Mouse (Mus musculus) heart, postnatal 0 days (tissue): ENCODE data around the gene Maml2. TPM values are rescaled to one million over a fixed set of nuclear protein-coding genes. Genes with fewer than 3 reads are reported as not detected.

Source experiments
- ATAC-seq: fragments of 200-750 bp; cut with Nextera tagmentation; 2 replicates; pipeline ENCODE4 v1.8.0; 2017; ENCODE audit warnings: low read depth, moderate number of reproducible peaks, moderate library complexity; ENCODE audit not compliant: insufficient read depth
- DNase-seq: peaks from one replicate; pipeline ENCODE4 v3.0.0-alpha.2; 2016; ENCODE audit warnings: low spot score
- H3K27ac ChIP-seq: fragments of 300-500 bp; sonication (generic); 2 replicates; pipeline ENCODE4 v1.5.1; 2014; ENCODE audit warnings: low read depth, mild to moderate bottlenecking
- H3K27me3 ChIP-seq: fragments of 300-500 bp; sonication (generic); 2 replicates; pipeline ENCODE4 v1.6.1; 2014; ENCODE audit warnings: low read length, mixed read lengths; ENCODE audit not compliant: control insufficient read depth, insufficient read depth
- H3K36me3 ChIP-seq: fragments of 300-500 bp; sonication (generic); replicated peaks from 2 replicates; pipeline ENCODE4 v1.6.1; 2014; ENCODE audit warnings: low read length, mixed read lengths; ENCODE audit not compliant: control insufficient read depth, insufficient read depth
- H3K4me1 ChIP-seq: fragments of 300-500 bp; sonication (generic); 2 replicates; pipeline ENCODE4 v1.6.1; 2014; ENCODE audit warnings: antibody characterized with exemption; ENCODE audit not compliant: control insufficient read depth, insufficient read depth
- H3K4me2 ChIP-seq: fragments of 300-500 bp; sonication (generic); 2 replicates; pipeline ENCODE4 v1.6.1; 2014; ENCODE audit warnings: low read depth, mild to moderate bottlenecking, low read length, moderate library complexity
- H3K4me3 ChIP-seq: fragments of 300-500 bp; sonication (generic); 2 replicates; pipeline ENCODE4 v1.5.1; 2014; ENCODE audit warnings: low read depth, low read length
- H3K9ac ChIP-seq: fragments of 300-500 bp; sonication (generic); replicated peaks from 2 replicates; pipeline ENCODE4 v1.6.1; 2014; ENCODE audit warnings: low read depth, low read length, mixed read lengths
- H3K9me3 ChIP-seq: fragments of 300-500 bp; sonication (generic); replicated peaks from 2 replicates; pipeline ENCODE4 v1.6.1; 2016; ENCODE audit warnings: low read length; ENCODE audit not compliant: control insufficient read depth
- CTCF ChIP-seq: IDR thresholded peaks from 2 replicates; pipeline ENCODE4 v1.5.1; 2016; ENCODE audit warnings: antibody characterized with exemption, control low read depth, low read depth
- EP300 ChIP-seq: IDR thresholded peaks from 2 replicates; pipeline ENCODE4 v1.6.1; 2016; ENCODE audit warnings: antibody characterized with exemption, low read depth
- WGBS: fragments of 180-500 bp; shearing (Covaris S2); extraction: QIAGEN DNeasy Blood & Tissue Kit; methylation state at CpG from one replicate; pipeline ENCODE4 v1.1.7; 2014; 5-methylcytosine and 5-hydroxymethylcytosine counted together
- polyA plus RNA-seq: library from polyadenylated mRNA; unstranded; fragments of >200 nt; fragmentation: Nextera tagmentation; extraction: Ambion mirVana; gene quantifications from 2 replicates; pipeline ENCODE4 v1.2.1, GENCODE M21; 2015
- total RNA-seq: library from RNA; depleted of rRNA; stranded (reverse); fragments of >200 nt; gene quantifications from 2 replicates; pipeline ENCODE4 v1.2.3, GENCODE M21; 2014; ENCODE audit warnings: low replicate concordance

The Maml2 gene
- total and polyA plus RNA-seq, 2 experiments from 2014 or later: 6.0 to 7.0 TPM

- DNase-seq (no peak), ATAC-seq (no peak)
- Histone ChIP-seq H3K9ac (no peak overlapping the region), H3K36me3 (no peaks in the 10 kb centered on the region), H3K4me2 (no peak overlapping the region), H3K4me3 (no peak overlapping the region), H3K27me3 (no peaks in the 10 kb centered on the region), H3K9me3 (no peaks in the 10 kb centered on the region), H3K4me1 (peaks cover 13% of the 10 kb centered on the region; the same call in 1 of the 2 replicates), H3K27ac (peak overlapping the region; percentile 46)
- TF ChIP-seq EP300 (no peak), CTCF (no peak)
- WGBS: 59% methylated on average over 2 of the region's 2 CpGs
These were observed 220.7 kb downstream of the Maml2 start for GRCm38 (mm10) chr9:13518441-13518971.

GRCm38 (mm10) chr9:13522061-13522820 lies 224.5 kb downstream of the Maml2 start:
- Histone ChIP-seq H3K27me3 (no peaks in the 10 kb centered on the region), H3K36me3 (no peaks in the 10 kb centered on the region), H3K9me3 (no peaks in the 10 kb centered on the region), H3K27ac (peak overlapping the region; percentile 47), H3K4me1 (peaks cover 13% of the 10 kb centered on the region; the same call in 1 of the 2 replicates), H3K4me3 (no peak overlapping the region), H3K4me2 (no peak overlapping the region), H3K9ac (no peak overlapping the region)
- ATAC-seq: peak; percentile 44; the same call in 1 of the 2 replicates
- no peak for DNase-seq
- TF ChIP-seq CTCF (no peak), EP300 (no peak)
- WGBS: 64% methylated on average over 9 of the region's 9 CpGs

GRCm38 (mm10) chr9:13523046-13523445 lies 225.3 kb downstream of the Maml2 start:
- no peak for DNase-seq

GRCm38 (mm10) chr9:13525075-13525474 lies 227.3 kb downstream of the Maml2 start:
- 77% methylated on average over 1 of the region's 1 CpGs for WGBS
- Histone ChIP-seq H3K9me3 (no peaks in the 10 kb centered on the region), H3K27me3 (no peaks in the 10 kb centered on the region), H3K9ac (no peak overlapping the region), H3K4me1 (0 out of 2 replicates have a peak, but pooled peaks cover 3% of the 10 kb centered on the region), H3K4me2 (no peak overlapping the region), H3K36me3 (no peaks in the 10 kb centered on the region), H3K4me3 (no peak overlapping the region), H3K27ac (no peak overlapping the region)
- DNase-seq (no peak), ATAC-seq (no peak)
- TF ChIP-seq EP300 (no peak), CTCF (no peak)

More at GRCm38 (mm10) chr9:13523046-13523445, 225.3 kb downstream of the Maml2 start:
- H3K36me3 ChIP-seq: no peaks in the 10 kb centered on the region
- TF ChIP-seq EP300: no peak
- TF ChIP-seq CTCF: no peak
- no peak overlapping the region for H3K4me3 ChIP-seq
- no peak overlapping the region for H3K9ac ChIP-seq
- H3K27ac ChIP-seq: peak overlapping the region; percentile 47
- no peaks in the 10 kb centered on the region for H3K9me3 ChIP-seq
- no peak overlapping the region for H3K4me2 ChIP-seq
- H3K27me3 ChIP-seq: no peaks in the 10 kb centered on the region
- WGBS: 69% methylated on average over 3 of the region's 3 CpGs
- ATAC-seq: no peak
- peaks cover 13% of the 10 kb centered on the region; the same call in 1 of the 2 replicates for H3K4me1 ChIP-seq

- Histone ChIP-seq H3K4me3 (no peak overlapping the region), H3K4me1 (0 out of 2 replicates have a peak, but pooled peaks cover 3% of the 10 kb centered on the region), H3K36me3 (no peaks in the 10 kb centered on the region), H3K27ac (no peak overlapping the region), H3K9me3 (no peaks in the 10 kb centered on the region), H3K4me2 (no peak overlapping the region), H3K9ac (no peak overlapping the region), H3K27me3 (no peaks in the 10 kb centered on the region)
- WGBS: 70% methylated on average over 5 of the region's 5 CpGs
- DNase-seq (no peak), ATAC-seq (no peak)
- no peak for TF ChIP-seq EP300
- TF ChIP-seq CTCF: no peak
These were observed 228.0 kb downstream of the Maml2 start for GRCm38 (mm10) chr9:13525561-13526255.
